Mouse (Mus musculus) neural tube, embryonic 11.5 days (tissue): ENCODE results near the gene Fastkd1. TPM values are rescaled to one million over a fixed set of nuclear protein-coding genes. Genes with fewer than 3 reads are reported as not detected.

Experiments used
- polyA plus RNA-seq: library from polyadenylated mRNA; unstranded; fragments of >200 nt; fragmentation: Nextera tagmentation; extraction: Ambion mirVana; gene quantifications from 2 replicates; pipeline ENCODE4 v1.2.1, GENCODE M21; 2014

Gene Fastkd1
- polyA plus RNA-seq, 1 experiment from 2014 or later = 22.5 TPM

Other genes with a start within 250 kb of the Fastkd1 start
- 1.5 and 1.6 TPM in 2 replicates for gene Lrp2, start 127.5 kb downstream of the Fastkd1 start, polyA plus RNA-seq
- gene Bbs5, start 66.3 kb downstream of the Fastkd1 start, polyA plus RNA-seq = 15.6 and 21.0 TPM in 2 replicates
- gene Klhl41, start 43.4 kb downstream of the Fastkd1 start, polyA plus RNA-seq = 3.3 and 5.4 TPM in 2 replicates
- gene Ppig, start 9.0 kb upstream of the Fastkd1 start, polyA plus RNA-seq = 105 and 115 TPM in 2 replicates
- gene Ccdc173, start 76.1 kb upstream of the Fastkd1 start, polyA plus RNA-seq = 2.8 and 2.9 TPM in 2 replicates
- 39.3 and 40.5 TPM in 2 replicates for gene Phospho2, start 76.1 kb upstream of the Fastkd1 start, polyA plus RNA-seq
- gene Klhl23, start 108.4 kb upstream of the Fastkd1 start, polyA plus RNA-seq = 35.5 and 35.8 TPM in 2 replicates
- gene Ssb, start 148.0 kb upstream of the Fastkd1 start, polyA plus RNA-seq = 378 and 404 TPM in 2 replicates
- gene Mettl5, start 172.1 kb upstream of the Fastkd1 start, polyA plus RNA-seq = 32.9 and 36.2 TPM in 2 replicates
- gene Ubr3, start 183.7 kb upstream of the Fastkd1 start, polyA plus RNA-seq = 16.6 and 19.4 TPM in 2 replicates